Mouse (Mus musculus) brain, adult 2 months (tissue): ENCODE measurements at regions not wholly inside any gene's neighbourhood (a gene's known extent, or its start where the extent isn't known, plus 50 kb on each side); places are given as distances from the start of the nearest gene placed in this dataset.
A peak's percentile ranks its signal among the peaks of the same experiment; 100 is the strongest.

Experiments used
- DNase-seq: peaks from one replicate; pipeline ENCODE4 v3.0.0; 2011; ENCODE audit warnings: low read depth, low spot score

- no peak for DNase-seq
These were observed 266.6 kb upstream of the Gm765 start for GRCm38 (mm10) chr6:98609133-98609532.

DNA sequence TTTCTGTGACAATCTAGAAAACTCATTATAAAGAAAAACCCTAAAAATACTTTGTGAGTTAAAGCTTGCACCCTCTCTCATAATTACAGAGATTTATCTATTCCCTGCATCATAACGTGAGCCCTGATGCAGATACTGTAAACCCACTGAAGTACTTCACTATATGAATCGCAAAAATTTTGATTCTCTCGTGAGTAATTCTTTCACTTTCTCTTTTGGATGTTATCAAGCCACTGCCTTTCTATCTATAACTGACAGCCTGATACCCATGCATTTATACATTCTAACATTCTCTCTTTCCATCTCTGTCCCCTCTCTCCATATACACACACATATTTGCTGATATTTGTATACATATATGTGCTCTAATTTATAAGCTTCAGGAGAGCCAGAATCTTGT is 264.1 kb upstream of the Gm765 start:
- no peak for DNase-seq

- no peak for DNase-seq
These were observed 255.1 kb upstream of the Gm765 start for GRCm38 (mm10) chr6:98597612-98598011.

DNA sequence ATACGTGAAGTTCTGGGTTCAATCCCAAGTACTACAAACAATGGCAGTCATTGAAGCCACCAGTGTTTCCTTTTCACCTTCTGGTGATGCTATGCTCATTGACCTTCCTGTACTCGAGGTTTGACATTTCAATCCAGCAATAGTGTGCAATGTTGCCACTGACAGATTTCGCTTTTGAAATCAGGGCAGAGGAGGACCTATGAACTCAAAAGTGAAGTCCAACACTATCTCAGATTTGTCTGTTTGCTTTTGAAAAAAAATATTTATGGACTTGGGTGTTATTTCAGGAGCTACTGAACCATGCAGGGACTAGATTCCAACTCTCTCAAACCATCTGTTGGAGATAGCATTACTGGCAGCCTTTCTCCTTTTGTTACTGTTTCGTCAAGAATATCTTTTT is 248.4 kb upstream of the Gm765 start:
- peak; percentile 10 for DNase-seq

GRCm38 (mm10) chr6:98588979-98589378 is 246.4 kb upstream of the Gm765 start:
- DNase-seq = no peak

- DNase-seq = no peak
These were observed 242.0 kb upstream of the Gm765 start for GRCm38 (mm10) chr6:98584541-98584940.

DNA sequence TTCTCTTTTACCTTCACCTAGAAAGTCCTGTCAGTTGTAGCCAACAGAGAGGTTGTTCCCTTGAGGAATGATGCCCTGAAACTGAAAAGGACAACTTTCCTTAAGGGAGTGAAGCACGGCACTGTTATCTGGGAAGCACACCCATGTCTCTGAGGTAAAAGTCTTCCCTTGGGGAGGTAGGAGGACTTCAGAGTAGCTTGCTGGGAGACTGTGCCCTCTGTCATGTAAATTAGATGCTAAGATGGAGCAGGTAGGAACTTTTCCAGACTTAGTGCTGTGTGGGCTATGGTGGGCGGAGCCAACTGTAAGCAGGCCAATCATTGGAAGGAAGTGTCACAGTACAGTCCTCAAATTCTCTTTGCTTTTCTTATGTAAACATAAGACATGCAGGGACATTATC is 240.3 kb upstream of the Gm765 start:
- DNase-seq = no peak

DNA sequence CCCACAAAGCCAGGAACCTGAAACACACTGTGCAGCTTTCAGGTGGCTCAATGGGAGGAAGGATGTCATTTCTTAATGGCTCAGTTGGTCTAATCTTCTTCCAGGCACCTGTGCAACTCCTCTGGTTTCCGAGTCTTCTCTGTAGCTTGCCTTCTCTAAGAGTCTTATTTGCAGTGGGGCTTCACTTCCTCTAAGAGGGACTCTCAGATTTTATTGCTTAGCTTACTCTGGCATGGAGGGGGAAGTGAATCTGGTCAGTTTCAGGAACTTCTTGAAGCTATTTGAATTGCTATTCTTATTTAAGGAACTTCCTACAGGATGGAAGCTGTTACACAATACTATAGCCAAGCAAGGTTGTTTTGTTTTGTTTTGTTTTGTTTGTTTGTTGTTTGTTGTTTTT is 232.7 kb upstream of the Gm765 start:
- DNase-seq = no peak

DNA sequence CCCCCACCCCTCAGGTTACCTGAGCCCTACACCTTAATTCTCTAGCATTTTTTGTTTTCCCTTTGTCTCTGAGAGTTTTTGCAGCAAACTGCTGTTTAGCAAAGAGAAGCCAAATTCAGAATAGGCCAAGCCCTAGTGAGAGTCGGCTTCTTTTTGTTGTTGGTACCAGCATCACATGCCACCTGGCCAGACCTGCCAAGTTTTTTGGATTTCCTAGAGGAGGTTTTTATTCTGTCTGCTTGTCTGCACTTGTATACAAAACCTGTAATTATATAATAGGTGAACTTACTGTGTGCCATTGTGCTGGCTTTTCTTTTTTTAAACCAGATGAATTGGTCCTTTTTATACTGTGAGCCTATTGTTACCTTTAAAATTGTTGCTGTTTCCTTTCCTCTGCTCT is 213.1 kb upstream of the Gm765 start:
- no peak for DNase-seq

- DNase-seq = peak; percentile 28
These were observed 211.4 kb upstream of the Gm765 start for GRCm38 (mm10) chr6:98553922-98554321.

DNA sequence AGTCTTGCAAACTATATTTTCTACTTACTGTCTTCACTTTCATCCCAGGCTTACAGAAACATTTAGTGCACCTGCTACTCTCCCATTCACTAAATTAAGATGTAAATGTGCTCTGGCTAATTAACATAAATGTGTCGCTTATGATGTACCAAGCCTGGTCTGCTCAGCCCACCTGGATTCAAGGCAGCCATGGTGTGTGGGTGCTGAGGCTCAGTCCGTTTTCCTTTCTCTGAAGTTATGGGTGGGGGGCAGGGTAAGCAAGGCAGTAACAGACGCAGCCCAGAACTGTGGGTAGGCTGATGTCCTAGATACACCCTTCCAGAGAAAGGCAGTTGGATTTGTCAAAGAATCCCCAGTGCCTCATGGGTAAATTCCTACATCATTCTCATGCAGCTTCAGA is 209.2 kb upstream of the Gm765 start:
- DNase-seq = peak; percentile 47

GRCm38 (mm10) chr6:98526882-98527440 is 184.4 kb upstream of the Gm765 start:
- DNase-seq = no peak

DNA sequence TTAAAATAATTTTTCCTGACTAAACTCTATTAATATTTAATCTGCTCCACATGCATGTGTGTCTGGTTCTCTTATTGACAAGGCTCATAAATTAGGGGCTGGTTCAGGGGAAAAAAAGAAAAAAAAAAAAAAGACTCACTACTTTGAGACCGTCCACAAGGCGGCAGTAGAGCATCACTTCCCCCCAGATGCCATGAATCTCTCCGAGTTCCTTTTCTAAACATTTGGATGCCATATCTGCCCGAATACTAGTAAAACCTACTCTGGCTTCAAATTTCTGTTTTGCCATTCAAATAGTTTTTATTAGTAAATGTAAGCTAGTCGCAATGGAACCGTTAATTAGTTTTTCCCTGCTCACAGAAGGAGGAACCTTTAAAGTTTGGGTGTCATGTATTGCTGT is 182.7 kb upstream of the Gm765 start:
- DNase-seq = peak; percentile 82

DNA sequence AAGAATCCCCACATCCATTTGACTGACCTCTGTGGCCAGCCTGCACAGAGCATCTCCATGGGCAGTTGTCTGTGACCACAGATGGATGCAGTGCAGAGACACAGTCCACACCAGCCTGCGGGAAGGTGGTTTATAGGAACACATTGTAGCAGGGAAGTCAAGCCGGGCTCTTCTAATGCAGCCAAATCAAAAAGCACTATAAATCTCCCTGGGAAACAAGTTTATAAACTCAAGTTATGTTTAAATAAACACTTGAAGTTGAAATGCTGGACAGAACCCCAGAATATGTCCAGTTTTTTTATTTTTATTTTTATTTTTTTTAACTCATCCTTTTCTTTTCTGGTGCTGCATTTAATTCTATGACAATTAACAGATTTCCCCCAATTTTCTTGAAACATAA is 182.1 kb upstream of the Gm765 start:
- DNase-seq = no peak

DNA sequence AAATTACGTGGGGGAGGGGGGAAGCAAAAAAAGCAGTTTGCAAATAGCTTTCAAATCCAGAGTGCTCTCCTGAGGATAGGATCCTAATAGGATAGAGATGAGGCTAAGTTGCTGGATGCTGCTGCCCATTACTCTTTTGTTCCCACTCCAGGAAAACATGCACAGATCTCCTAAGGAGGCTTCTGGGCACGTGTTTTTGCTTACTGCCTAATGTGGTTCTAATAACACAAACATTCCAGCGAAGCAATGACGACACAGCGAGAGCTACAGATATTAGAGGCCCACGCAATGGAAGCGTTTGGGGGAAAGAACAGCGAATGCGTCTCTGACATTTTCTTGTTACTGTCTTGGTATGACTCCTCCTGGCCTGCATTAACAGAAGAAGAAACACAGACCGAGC is 179.0 kb upstream of the Gm765 start:
- no peak for DNase-seq

GRCm38 (mm10) chr6:98514826-98515225 is 172.3 kb upstream of the Gm765 start:
- no peak for DNase-seq

GRCm38 (mm10) chr6:98514376-98514775 is 171.8 kb upstream of the Gm765 start:
- peak; percentile 85 for DNase-seq

DNA sequence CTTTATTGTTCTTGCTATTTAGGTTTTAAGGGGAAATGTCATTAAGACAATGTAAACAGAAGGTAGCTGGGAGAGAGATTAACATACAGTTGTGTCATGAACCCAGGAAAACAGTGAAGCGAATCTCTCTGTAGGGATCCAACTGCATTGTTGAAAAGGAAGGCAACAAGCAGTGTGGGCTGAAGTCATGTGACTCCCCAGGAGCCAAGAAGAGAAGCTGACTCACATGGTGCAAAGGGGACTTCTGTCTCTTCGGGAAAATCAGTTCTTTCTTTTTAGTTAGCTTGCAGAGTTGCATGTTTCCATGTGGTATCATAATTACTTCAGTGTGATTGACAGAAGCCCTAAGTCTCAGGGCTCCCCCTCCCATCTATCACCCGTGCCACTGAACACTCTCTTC is 170.7 kb upstream of the Gm765 start:
- peak; percentile 70 for DNase-seq

DNA sequence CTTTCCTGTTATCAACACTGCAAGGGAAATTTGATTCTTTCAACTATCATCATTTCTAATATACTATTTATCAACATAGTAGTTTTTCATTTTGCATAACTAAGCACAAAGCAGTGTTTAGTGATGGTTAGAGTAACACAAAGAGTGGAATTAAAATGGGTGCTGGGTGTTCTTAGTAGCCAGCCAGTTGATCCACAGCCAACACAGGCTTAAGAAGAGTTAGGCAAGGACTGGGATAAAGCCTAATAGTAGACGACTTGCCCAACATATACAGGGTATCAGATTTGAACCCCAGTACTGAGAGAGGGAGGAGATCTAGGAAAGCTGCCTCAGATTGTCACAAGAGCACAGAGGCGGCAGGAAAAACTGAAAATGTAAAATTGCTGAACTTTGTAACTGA is 160.2 kb upstream of the Gm765 start:
- DNase-seq = no peak

GRCm38 (mm10) chr6:98499721-98500120 is 157.2 kb upstream of the Gm765 start:
- no peak for DNase-seq

DNA sequence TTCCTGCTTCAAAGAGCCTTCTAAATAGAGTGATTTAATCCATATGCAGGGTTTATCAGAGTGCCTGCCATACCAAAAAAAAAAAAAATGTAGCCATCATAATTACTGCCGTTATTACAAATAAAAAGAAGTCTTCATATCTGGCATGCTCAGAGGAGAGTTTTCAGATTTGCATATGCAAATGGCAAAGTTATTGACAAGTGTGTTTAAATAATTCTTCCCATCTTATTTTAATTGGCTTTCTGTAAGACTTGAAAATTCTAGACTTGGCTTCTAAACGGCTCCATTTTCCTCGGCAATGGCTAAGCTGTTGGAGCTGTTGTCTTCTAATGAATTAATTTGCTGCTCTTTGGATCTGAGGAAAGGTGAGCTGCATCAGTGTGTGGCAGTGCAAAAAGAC is 144.1 kb upstream of the Gm765 start:
- no peak for DNase-seq

- no peak for DNase-seq
These were observed 141.0 kb upstream of the Gm765 start for GRCm38 (mm10) chr6:98483319-98484123.

GRCm38 (mm10) chr6:98482319-98482718 is 139.8 kb upstream of the Gm765 start:
- DNase-seq = no peak

DNA sequence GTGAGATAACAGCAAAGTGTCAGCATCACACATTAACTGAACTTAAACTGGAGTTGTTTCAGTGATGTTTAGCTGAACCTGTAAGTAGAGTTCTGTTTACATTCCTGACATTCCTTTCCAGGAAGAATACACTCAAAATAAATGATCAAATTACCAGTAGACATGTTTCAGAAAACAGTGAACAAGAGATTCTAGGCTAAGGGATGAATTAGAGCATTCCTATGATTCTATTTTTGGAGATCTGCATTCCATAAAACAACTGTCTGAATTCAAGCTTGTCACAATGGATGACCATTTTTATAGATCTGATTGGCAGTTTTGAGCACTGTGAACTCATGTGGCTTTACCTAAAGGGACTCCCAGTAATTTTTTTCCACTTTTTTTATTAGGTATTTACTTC is 125.0 kb upstream of the Gm765 start:
- no peak for DNase-seq
